Mouse (Mus musculus) CH12F3 (cell line): ENCODE measurements around the gene Iqcj.

ENCODE experiments used
- in situ Hi-C: fragments of 300-500 bp; cut with MboI; formaldehyde crosslinking; loops from 2 replicates; pipeline ENCODE4 v1.14.3; 2020; ENCODE audit warnings: low sequenced_read_pairs

Iqcj gene

DNA sequence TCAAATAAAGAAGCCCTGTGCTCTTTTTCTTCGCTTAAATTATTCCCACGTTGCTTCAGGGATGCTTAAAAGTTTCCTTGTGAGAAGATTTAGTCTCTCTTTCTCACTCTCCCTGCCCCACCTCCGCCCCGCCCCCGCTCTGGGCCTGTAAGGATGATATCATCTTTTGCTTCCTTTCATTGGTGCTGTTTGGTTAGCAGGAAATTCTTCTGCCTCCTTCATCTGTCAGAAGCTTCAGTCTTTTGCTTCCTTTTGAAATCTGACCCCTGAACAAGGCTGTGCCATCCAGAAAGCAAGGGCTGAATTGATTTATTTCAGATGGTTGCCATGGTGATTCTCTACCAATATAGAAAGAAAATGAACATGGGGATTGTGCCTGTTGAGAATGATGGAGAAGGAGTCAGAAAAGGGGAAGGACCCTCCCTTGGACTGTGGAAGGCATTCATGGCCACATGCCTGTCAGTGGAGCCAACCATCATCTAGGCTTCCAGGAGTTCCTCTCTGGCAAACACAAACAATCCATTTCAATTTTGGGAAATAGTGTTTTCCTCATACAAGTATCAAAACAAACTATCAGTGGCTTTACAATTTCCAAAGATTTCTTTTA, 62.5 kb downstream of the Iqcj start:
- in situ Hi-C loops: no loop called here

- in situ Hi-C loops: no loop called here
These were observed 67.7 kb downstream of the Iqcj start for GRCm38 (mm10) chr3:67959672-67960071.

GRCm38 (mm10) chr3:67960133-67960532, 68.1 kb downstream of the Iqcj start:
- in situ Hi-C loops: no loop called here

DNA sequence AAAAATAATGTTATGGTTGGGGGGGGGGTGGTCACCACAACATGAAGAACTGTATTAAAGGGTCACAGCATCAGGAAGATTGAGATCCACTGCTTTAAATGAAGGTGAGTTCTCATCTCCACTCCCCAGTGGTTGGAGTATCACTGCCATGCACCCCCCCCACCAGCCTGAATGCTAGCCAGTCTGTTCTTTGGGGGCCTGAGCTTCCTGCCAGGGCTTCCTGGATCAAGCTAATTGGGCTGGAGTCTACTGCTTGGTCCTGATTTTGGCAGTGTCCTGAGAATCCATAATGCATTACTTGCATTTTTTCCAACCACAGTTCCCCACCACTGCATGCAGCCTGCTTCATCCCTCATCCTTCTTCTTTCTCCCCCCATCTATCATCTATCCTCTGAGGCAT, 68.7 kb downstream of the Iqcj start:
- in situ Hi-C loops: no loop called here

DNA sequence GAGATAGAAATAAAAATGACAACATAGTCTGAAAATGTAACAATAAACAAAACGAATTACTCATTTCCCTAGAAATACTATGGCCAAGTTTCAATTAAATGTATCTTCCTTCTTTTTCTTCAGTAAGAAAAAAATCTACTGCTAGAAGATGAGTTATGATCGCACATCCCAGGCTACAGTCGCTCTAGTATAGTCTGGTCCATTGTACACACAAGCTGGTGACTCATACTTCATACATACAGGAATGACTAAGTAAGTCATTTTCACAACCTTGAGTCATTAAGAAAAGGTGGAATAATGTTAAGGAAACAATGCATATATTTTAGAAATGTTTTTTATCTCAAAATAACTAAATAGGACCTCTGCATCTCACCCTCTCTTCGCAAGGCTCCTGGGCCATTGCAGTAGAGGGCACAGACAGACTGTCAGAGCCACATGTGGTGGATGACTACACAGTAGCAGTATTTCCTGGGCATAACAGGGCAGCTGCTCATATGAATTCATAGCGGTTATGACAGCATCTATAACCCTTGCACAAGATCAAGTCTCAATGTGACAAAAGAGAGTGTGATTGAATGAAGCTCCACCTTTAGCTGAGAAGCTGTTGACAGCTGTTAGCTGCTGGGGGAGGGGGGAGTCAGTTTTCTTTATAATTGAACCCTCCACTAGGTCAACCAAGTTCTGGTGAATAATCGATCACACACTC, 70.1 kb downstream of the Iqcj start:
- in situ Hi-C loops: no loop called here

- in situ Hi-C loops: no loop called here
These were observed 82.4 kb downstream of the Iqcj start for GRCm38 (mm10) chr3:67974340-67974998.

- in situ Hi-C loops: no loop called here
These were observed 88.0 kb downstream of the Iqcj start for GRCm38 (mm10) chr3:67980006-67980405.

DNA sequence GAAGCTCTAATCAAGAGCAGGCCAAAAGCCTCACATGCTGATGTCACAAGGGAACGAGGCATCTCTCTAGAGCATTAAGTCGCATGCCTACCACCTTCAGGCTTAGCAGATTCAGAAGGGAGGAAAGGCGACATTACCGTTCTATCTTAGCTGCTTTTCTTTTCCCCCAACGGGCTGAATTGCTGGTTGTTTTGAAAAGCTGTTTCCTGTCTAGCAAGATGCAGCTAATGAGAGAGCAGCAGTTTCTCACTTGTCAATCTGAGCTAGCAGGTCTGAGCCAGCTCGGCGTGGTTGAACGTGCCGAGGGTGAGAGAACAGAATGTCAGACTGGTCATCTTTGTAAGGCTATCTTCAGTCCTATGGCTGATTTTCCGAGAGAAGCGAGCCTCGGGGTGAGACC, 91.3 kb downstream of the Iqcj start:
- in situ Hi-C loops: no loop called here

DNA sequence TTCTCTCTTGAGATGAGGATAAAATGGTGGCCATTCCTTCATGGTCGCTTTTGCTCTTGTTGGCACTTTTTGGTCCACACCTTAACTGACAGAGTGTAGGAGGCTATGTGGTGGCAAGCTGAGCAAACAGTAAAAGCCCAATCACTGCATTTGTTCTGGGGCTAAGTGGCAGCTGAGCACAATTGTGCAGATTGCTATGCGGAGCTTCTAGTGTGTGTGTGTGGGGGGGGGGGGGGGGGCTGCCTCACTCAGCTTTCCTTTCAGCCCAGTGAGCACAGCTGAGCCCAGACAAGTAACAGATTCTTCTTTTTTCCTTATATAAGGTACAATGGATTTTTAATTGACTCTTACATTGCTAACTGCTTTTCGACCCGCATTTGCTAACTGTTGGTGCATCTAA, 110.4 kb downstream of the Iqcj start:
- in situ Hi-C loops: no loop called here

DNA sequence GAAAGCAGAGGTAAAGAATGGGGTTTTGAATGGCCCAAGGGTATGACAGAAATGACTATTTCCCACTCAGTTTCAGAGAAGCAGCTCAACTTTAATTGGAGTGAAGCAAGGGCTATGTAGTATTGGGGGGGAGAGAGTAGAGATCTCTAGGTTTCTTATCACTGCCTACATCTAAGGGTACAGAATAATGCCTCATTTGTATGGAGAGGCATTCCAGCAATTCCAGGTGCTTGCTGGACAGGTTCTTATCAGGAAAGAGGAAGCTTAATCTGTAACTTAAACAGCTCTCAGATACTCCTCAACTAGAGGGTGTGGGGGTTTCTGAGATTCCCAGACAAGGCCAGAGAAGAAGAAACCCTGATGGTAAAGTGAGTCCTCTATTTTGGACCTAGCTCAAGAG, 120.3 kb downstream of the Iqcj start:
- in situ Hi-C loops: no loop called here

DNA sequence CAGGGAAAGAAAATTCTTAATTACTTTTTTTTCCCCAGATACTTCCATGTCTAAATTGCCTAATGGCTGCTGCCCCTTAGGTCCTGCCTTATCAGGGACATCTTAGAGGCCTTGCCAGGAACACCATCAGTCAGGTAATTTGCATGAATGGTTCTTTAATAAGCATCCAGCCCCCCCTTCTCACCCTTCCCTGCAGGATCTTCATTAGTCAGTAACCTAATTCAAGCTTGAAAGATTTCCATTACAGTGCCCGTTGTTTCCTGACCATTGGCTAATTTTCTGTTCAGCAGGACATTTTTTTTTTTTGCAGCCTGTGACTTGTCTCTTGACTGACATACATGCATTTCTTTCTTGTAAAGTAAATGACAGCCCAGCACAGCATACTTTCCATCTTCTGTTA, 123.8 kb downstream of the Iqcj start:
- in situ Hi-C loops: no loop called here

GRCm38 (mm10) chr3:68019401-68019800, 127.4 kb downstream of the Iqcj start:
- in situ Hi-C loops: no loop called here

- in situ Hi-C loops: loop anchor here (25.0 kb wide), 1 partner anchor 674 kb away; the partner anchor contains the start of gene Mlf1
These were observed 144.1 kb downstream of the Iqcj start for GRCm38 (mm10) chr3:68036097-68036496.

DNA sequence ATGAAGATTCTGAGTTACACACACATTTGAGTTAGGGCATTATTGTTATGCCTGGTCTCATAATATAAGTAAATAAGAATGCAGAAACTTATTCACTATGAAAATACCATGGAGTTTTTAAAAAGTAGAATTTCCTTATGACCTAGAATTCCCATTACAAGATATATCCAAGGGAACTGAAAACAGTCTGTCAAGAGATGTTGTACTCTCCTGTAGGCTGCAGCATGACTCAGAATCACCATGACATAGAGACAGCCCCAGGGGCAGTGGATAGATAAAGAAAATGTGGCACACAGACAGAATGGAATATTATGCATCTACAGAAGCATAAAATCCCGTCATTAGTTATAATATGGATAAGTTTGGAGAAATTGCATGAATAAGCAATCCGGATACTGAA, 150.9 kb downstream of the Iqcj start:
- in situ Hi-C loops: loop anchor here (25.0 kb wide), 1 partner anchor 681 kb away; the partner anchor contains the start of gene Mlf1

DNA sequence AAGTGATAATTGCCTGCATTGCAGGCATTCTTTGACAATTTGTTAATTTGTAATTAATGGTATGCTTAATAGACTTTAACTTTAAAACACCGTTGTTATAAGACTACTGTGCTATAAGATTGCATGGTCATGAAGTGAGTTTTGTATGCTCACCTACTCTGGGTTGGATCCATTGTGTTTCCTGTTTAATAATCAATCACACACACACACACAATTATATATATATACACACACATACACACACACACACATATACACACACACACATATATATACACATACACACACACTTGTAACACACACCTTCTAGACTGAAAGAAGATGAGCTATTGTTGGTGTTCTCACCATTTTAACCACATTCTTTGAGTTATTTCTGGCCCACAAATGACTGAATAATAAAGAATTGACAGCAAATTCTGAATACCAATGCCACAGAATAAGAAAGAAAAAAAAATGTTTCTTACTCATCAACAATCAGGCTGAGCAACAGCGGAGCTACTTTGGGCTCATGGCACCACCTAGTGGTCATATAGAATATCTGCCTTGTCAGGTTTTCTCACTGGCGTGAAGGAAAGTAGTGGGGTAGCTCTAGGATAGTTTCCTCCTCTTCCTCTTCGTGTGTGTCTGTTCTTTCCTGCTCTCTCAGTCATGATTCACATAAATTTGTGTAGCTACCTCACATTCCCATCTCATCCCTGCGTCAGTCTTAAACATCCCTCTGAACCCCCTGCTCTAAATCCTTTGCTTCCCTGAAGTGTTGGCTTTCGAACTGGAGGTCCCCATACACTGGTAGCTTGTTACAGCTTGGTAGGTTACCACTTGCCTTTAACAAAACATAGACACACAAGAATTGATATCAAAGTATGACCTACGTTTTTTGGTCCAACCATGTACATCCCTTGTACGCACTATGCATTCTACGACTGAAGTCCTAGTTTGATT, 153.7 kb downstream of the Iqcj start:
- in situ Hi-C loops: loop anchor here (5.0 to 25.0 kb wide), 2 partner anchors 423 to 683 kb away; partner anchors contain the start of gene Mlf1

DNA sequence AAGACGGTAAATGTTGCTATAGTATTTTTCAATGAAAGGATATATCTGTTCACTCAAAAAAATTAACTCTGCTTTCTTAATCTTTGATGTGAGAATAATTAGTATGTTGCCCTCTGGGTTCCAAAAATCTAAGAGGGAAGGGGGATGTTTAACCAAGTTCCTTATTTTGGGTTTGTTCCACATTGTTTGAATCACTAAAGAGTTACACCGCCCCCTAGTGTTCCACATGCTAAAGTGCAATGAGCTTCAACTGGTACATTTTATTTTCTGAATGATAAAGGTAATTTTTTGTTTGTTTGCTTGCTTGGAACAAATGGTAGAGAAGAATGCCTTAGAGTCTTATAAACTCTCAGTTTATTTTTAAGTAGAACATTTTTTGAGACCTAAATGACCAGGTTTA, 161.5 kb downstream of the Iqcj start:
- in situ Hi-C loops: loop anchor here (25.0 kb wide), 1 partner anchor 484 kb away; no protein-coding TSS in a partner anchor

GRCm38 (mm10) chr3:68055071-68055470, 163.1 kb downstream of the Iqcj start:
- in situ Hi-C loops: loop anchor here (25.0 kb wide), 1 partner anchor 482 kb away; no protein-coding TSS in a partner anchor

- in situ Hi-C loops: loop anchor here (25.0 kb wide), 1 partner anchor 481 kb away; no protein-coding TSS in a partner anchor
These were observed 164.6 kb downstream of the Iqcj start for GRCm38 (mm10) chr3:68056373-68057275.

GRCm38 (mm10) chr3:68059162-68059800, 167.3 kb downstream of the Iqcj start:
- in situ Hi-C loops: loop anchor here (25.0 kb wide), 1 partner anchor 478 kb away; no protein-coding TSS in a partner anchor
